Mouse (Mus musculus): Measurements from ENCODE around the gene Ptpn3.

Ptpn3 gene

DNA sequence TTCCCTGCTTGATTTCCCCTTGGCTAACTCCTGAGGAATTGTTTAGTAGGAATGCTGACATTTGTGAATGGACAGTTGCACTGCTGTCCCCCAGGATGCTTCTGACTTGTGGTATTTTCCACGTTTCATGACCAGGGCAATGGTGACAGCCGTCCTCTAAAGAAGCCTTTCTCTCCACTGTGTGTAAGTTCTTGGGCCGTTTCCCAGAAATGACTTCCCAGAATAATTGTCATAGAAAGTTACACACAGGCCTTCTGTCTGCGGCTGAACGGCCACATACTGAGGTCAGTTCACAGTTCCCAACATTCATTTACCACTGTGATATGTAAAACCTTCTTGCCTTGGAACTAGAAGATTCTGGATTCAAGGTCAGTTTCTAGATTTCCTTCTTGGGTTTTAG, 129.8 kb downstream of the Ptpn3 start:
- no peak for DNase-seq (ENCODE audit: low spot score in 2 of 2)

DNA sequence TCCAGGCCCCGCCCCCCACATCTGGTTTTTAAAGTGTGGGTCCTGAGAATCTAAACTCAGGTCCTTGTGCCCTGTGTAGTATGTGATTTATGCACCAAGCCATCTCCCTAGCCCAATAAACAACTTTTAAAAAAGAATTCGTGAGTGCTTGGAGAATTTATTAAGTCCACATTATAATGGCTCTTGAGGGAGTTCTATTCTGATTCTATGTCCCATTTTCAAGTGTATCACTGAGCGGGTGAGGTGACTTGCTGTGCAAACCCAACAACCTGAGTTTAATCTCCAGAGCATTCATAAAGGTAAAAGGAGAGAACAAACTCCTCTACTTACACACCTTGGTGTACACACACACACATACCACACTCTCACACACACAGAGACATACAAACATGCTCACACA, 133.0 kb downstream of the Ptpn3 start:
- no peak for DNase-seq (ENCODE audit: low spot score in 2 of 2)

DNA sequence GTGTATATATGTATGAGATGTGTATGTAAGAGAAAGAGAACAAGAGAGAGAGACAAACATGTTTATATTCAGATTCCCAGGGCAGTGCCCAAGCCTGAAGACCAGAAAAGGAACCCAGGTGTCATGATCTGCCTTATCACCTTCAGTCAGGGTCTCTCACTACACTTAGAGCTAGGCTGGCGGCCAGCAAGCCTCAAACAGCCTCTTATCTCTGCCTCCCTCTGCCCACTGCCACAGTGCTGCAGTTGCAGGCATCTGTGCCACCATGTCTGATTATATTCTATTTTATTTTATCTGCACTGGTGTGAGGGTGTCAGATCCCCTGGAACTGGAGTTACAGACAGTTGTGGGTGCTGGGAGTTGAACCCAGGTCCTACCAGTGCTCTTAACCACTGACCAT, 133.4 kb downstream of the Ptpn3 start:
- no peak for DNase-seq (ENCODE audit: low spot score in 2 of 2)

DNA sequence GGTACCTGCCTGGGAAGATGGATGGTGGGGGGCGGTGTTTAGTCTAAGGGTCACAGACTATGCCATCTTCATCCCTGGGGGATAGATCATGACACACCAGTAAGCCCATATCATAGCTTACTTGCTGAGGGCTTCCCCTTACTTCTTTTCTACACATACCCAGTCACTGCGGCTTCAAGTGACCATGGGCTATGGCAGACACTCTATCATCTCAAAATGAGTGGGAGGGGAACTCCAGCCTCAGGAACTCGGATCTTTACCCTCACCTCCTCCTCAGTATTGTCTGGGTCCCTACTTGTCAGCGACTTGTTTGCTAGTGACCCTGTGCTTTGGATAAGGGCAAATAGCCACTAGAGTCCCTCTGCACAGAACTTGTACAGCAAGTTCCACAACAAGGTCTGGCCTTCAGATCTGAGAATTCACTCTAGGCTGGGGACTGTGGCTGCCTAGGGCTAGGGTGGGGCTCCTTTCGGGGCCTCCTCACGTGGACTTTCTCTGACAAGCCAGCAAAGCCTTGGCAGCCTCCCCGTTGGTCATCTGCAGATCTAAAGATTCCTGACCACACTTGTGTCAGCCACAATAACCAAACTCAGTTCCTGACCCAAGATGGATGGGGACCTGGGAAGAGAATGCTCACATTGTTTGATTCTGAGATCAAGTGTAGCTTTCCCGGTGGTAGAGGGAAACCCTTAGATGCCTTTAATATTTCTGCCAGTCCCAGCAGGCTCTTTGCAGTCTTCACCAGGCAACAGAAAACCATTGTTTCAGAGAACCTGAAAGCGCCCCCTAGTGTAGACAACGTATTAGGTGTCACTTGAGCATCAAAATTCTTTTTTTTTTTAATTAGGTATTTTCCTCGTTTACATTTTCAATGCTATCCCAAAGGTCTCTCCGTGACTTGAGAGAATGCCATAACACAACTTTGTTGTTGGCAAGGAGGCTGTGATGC, 134.4 kb downstream of the Ptpn3 start:
- no peak for DNase-seq (ENCODE audit: low spot score in 2 of 2)

DNA sequence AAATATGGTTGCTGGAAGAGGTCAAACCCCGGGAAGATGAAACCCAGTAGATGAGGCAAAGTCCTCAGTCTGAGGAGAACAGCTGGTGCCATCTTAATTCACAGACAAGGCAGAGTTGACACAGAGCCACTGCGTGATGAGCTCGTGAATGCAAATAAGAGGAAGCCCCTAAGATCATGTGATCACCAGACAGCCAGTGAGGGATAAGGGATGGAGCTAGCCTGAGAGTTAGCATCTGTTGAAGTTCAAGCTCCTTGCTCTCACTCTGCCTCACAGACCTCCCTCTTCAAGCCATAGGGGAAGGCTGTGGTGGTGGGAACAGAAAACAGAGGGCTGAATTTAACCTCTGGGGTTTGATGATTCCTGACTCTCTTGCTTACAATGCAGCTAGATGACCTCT, 136.0 kb downstream of the Ptpn3 start:
- DNase-seq (ENCODE audit: low spot score in 2 of 2), result no peak

DNA sequence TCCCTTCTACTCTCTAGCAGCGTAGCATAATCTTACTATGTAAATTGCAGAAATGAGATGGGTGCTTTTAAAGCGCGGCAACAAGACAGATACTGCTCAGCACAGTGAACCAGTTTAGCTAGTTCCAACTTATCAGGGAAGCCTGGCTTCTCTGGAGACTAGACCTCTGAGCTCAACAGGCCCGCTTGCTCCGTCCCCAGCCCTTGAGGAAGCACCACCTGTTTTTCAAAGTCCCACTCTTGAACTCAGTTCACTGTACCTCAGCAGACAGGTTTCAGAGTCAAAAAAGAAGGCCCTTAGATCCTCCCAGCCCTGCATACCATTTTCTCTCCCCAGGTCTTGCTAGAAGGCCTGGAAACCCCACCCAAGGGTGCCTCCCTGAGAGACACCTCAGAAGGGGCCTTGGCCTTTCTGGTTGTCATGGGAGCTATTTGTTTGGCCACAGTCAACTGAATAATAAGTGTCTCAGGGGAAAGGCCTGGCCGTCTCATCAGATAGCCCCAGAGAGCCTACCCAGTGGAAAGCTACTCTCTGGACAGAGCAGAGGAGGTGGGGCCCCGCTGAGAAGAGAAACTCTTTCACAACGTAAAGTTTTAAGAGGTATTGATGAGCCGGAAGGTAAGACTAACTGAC, 136.9 kb downstream of the Ptpn3 start:
- no peak for DNase-seq (ENCODE audit: low spot score in 2 of 2)

DNA sequence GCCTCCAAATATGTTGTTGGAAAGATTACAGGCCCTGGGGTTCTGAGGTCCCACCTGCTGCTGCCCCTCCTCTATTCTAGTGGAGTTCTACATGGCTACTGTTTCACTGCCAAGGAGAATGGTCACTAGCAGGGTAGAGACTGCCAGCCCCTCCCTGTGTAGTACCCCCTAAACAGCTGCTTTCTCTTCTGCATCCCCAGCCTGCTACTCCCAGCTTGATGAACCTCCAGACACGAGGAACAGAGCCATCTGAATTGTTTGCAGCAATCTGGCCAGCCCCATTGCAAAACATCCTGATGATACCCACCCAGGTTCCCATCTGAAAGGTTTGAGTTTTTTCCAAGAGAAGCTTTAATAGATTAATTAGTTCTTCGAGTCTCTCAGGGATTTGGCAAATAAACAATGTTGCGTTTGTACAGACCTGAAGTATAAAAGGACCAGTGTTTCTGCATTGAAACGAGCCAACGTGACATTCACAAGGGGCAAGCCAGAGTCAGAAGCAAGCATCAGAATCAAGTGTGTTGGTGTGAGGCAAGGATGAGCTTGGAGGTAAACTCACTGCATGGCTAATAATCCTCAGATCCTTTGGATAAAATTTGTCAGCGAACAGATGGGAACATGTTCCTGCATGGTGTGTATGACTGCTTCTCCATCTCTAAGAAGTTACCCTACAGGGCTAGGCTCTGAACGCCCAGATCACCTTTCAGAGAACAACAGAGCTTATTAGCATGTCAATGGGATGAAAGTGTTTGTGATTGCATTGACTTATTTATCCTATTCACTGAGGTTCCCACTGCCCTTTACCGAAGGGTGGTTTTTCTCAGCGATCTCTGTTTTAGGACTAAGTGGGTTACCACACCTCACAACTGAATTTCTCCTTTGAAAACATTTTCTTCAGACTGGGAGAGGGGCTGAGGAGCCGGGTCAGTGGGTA, 138.6 kb downstream of the Ptpn3 start:
- no peak for DNase-seq (ENCODE audit: low spot score in 2 of 2)

DNA sequence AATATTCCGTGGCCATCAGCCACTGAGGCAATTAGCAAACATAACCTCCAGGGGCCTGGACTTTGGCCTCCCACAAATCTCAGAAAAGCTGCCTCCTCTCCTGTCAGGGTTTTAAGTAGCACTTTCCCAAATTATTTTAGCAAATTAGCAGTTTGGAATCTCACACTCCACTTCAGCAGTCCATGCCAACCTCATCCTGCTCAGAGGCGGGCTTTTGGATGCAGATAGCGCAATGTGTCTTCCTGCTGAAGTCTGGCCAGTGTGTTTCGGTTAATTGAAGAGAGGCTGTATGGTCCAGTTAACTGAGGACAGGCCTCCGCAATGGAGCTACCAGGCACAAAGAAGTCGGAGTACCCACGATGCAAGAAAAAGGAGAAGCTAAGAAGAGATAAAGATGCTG, 141.1 kb downstream of the Ptpn3 start:
- DNase-seq (ENCODE audit: low spot score in 2 of 2), result no peak

DNA sequence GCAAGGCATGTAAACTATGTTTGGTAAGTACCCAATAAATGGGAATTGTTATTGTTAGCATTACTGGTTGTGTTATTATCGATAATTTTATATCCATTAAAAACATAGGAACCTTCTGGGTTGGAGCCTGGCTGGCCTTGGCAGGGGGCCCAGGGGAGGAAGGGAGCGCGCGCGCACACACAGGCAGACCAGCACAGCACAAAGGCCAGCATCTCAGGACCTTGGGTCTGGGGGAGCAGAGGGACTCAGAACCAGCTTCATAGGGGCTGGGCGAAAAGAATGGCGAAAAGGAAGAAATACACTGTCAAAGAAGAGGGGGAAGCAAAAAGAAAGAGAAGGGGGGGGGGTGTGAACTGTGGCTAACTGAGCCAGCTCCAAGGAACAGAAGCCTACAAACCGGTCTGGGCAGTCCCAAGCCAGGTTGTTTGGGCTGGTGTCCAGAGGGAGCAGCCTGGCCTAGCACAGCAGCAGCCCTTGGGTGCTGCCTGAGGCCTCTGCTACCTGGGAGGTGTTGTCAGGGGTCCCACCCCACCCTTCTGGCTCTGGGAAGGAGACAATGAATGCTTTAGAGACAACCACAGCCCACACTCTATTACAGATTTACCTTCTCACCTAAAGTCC, 145.0 kb downstream of the Ptpn3 start:
- no peak for DNase-seq (ENCODE audit: low spot score in 2 of 2)

DNA sequence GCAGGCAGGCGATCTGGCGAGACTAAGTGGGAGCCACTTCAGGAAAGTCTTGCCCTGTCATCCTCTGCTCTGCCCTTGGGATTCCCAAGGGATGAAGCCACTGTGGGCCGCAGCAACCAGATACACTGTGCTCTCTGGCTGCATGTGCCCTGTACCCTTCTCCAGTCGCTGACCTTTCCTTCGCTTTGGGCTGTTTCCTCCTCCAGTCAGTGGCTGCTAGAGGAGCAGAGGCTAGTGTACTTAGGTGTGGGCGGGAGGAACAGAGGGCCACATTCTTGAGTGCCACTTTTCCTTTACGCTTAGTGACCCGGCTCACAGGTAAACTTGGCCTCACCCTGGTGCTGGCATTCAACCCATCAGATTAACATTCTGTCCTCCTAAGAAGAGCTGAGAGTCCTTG, 147.8 kb downstream of the Ptpn3 start:
- no peak for DNase-seq (ENCODE audit: low spot score in 2 of 2)

DNA sequence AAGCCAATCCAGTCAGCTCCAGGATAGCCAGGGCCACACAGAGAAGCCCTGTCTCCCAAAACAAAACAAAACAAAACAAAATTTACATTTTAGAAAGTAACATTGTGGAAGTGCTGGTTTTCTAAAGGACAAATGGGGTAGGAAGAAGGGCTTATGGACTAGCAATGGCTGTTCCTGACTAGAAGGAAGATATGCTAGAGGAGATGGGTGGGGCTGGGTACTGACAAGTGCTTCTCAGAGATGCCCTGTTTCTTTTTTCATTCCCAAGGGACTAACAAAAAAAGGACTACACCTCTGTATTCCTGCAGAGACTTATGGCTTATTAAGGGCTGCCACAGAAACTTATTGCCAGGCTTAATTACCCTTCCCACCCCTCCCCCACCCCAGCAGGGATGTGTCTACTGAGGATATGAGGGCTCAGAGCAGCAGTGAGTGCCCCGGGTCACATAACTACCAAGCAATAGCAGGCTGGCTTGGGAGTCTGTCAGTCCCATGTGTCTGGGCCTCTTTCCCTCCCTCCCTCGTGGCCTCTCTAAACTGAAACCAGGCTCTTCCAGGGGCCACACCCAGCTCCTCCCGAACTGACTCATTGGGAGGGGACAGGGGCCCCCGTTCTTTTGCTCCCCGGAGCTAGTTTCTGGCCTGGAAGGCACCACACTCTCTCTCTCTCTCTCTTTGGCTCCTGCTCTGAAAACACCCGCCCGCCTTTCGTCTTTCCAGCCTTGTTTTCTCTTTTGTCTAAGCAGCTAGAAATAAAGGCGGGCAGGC, 148.4 kb downstream of the Ptpn3 start:
- DNase-seq (ENCODE audit: low spot score in 2 of 2), result no peak

DNA sequence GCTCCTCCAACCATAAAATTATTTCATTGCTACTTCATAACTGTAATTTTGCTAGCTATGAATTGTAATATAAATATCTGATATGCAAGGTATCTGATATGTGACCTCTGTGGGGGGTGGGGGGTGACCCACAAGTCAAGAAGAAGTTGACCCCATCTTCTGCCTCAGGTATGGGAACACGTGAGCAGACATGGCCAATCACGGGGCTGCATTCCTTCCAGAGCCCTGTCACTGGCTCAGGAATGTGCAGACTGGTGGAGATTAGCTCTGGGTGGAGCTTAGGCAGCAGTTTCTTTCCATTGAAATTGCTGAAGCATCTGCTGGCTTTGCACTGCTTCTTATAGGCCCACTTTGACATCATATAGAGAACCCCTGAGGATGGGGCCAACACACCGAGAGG, 153.5 kb downstream of the Ptpn3 start:
- no peak for DNase-seq (ENCODE audit: low spot score in 2 of 2)

DNA sequence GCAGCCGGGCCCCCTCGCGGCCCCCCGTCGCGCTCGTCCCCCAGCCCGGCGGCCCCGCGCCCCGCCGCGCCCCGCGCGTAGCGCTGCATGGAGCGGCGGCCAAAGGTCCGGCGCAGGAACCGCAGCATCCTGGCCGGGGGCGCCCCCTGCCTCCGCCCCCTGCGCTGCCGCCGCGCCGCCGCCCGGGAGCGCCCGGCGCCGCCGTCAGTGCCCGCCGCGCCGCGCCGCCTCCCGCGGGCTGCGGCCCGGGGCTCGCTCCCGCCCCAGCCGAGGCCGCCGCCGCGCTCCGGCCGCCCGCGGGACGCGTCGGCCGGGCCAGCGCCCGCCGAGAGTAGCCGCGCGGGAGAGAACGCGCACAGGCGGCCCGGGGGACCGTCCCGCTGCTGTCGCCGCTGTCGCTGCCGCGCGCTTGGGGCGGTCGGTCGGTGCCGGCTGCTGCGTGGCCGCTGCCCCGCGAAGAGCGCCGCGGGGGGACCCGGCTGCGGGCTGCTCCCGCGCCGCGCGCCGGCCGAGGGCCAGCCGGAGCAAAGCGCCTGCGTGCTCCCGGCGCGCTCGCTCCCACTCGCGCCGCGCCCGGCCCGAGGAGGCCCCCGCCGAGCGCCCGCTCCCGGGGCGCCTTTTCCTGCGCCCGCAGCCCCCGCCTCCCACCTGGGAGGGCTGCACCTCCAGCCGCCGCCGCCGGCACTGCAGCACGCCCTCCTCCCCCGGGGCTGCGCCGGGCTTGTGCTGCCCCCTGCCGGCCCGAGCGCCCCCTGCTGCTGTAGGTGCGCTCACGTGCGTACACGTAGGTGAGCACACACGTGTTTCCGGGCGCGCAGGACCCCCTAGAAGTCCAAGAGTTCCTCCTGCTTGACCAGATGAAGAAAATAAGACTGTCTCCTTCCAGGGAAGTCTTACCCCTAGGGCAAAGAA, 158.4 kb downstream of the Ptpn3 start, which contains the start of gene Epb41l4b:
TSS of gene Epb41l4b (minus strand) at position 412 of the 912 bp plus-strand sequence.
- DNase-seq (ENCODE audit: low spot score in 2 of 2), result peak; percentile 77 to 79

DNA sequence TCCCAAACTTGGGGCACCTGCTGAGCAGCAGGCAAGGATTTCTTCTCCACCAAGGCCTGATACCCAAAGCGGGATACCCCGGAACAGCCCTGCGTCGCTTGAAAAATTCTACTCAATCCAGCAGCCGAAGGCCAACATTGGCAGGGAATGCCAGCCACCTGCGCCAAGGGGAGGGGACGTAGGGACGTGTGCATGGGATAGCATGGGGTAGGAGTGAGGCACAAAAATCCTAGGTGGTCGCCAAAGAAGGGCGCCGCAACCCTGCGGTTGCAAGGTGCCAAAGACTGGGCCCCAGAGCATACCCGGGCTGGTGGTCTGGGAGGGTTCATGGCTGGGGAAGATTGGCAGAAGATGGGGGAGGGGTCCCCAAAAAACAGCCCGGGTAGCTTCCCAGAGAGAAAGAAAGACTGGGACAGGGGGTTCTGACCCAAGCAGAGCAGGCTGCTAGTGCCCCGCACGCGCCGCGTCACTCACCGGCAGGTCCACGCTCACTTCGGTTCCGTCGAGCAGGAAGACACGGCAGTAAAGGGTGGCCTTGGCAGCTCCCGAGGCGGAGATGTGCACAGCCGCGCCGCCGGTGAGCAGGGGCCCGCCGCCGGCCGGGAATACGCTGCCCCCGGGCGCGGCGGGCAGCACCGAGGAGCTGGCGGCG, 159.1 kb downstream of the Ptpn3 start:
- no peak for DNase-seq (ENCODE audit: low spot score in 2 of 2)

DNA sequence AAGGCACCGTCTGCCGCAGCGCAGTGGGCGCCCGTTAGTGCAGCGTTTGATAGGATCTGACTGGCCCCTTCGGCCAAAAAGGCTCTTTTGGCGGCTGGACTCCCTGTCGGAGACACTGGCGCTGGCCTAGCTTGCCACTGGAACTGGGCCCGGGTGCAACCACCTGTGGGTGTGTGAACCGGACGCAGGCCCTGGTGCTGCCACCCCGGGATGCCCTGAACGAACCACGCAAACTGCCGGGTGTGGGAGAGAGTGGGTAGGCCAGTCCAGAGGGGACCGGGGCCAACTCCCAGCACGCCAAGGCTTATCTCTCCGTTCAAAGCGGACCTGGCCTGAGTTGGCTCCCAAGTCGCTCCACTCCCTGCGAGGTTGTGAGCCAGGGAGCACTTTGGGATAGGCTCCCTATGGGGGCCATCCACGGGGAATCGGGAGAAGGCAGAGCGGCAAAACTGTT, 159.7 kb downstream of the Ptpn3 start:
- peak in 1 of 2 experiments; percentile 10 for DNase-seq (ENCODE audit: low spot score in 2 of 2)

DNA sequence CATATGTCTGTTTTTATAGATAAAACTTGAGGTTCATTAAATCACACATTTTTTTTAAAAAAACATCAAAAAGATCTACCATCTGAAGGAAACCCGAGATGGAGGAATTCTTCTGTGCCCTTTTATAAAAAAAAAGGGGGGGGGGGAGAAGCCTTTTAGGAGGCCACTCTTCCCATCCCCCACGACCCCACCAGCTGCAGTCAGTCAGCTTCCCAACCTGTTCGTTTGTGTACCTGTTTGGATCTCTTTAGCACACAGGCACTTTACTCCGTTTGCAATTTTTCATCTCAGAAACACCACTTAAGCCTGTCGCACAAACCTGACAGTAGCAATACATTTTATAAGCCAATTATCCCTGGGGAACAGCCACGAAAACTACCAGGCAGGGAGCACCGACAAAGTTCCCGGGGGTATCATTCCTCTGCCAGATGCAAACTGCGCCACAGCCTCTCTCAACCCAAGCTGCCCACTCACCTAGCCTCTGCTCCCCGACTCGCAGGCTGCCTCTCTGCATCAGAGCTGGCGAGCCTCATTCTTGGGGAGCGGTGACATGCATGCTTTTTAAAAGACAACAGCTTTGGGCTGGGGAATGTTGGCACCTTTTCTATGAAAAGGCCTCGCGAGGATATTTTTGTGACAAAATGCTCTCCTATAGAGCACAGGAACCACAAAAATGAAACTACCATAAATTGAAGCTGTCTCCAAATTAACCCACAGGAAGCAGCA, 160.5 kb downstream of the Ptpn3 start:
- peak in 1 of 2 experiments; percentile 15 for DNase-seq (ENCODE audit: low spot score in 2 of 2)

Measured in right cerebral cortex, postnatal 36 days (tissue).